Mouse (Mus musculus): ENCODE data around the gene Crisp3.
"Not testable (repeated sequence)": the region's sequence is repeated elsewhere in the genome, so short reads cannot be mapped to it uniquely, and the experiment has no call there.

The Crisp3 gene

DNA sequence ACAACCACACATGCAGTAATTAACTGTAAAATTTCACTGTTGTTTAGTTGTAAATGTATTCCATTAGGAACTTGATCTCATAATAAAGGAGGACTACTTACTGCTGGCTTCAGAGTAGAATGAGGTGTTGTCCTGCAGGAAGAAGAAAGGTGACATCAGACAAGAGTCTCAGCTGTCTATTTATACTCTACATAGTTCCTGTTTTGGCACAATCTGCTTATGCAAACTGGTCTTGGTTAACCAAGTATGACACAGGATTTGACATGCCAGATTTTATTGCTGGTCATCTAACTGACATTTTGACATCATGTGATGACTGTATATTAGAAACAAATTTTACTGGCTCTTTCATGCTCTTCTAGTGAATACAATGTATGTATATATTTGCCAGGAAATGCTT, at the start of gene Crisp3:
Gene Crisp3, minus strand, starts transcription at position 154 of the 400 bp plus-strand sequence.
- DNase-seq (ENCODE audit: low read depth, low spot score), result no peak

DNA sequence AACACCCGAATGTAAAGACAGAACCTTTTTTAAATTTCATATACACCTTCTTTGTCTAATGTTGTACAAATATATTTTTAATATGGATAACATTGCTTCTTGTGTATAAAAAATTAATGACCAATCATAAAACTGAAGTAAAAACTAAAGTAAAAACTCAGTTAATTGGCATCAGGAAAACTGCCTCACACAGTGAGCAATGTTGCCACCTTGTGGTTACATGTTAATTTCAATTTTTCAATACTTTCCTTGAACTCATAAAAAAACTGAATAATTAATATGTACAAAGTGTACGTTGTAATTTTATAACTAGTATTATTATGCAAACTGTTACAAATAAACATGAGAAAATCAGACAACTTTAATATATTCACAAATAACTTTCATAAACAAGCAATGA, 43.3 kb upstream of the Crisp3 start:
- DNase-seq (ENCODE audit: low read depth, low spot score), result no peak

DNA sequence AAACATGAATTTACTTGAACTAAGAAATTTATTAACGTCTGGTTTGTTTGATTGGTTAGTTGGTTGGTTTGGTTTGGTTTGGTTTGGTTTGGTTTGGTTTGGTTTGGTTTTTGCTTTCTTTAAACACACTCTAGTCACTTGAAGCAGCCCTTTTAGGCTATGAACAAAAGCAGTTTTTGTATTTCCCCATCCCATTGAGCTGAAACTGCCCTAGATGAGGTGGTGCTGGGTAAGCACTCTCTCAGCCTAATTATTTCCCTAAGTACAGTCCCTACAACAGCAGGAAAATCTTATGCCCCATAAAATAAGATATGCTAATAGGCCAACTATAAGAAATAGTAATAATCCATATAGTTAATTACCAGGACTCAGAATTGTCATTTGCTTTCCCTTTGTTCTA, 33.4 kb upstream of the Crisp3 start:
- no peak for DNase-seq (ENCODE audit: low read depth, low spot score)

GRCm38 (mm10) chr17:40274906-40275470, 32.9 kb upstream of the Crisp3 start:
- no peak for DNase-seq (ENCODE audit: low read depth, low spot score)

DNA sequence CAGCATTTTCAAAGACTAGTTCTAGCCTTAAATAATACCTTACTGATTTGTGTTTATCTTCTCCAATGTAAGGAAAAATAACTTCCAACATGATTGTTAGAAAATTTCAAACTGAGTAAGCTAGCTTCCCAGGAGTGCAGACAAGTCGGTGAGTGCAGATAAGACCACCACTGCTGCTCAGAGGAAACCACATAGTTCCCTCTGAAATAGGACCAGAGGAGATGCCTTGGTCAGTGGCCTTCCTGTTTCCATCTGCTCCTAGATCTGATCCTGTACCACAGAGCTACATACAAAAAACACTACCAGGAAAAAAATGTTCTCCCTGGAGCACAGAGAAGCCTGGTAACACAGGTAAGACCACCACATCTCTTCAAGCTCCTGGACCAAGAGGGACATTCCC, 10.4 kb upstream of the Crisp3 start:
- no peak for DNase-seq (ENCODE audit: low read depth, low spot score)

- no peak for DNase-seq (ENCODE audit: low read depth, low spot score)
These were observed 33.5 kb downstream of the Crisp3 start, which contains the start of gene Pgk2 for GRCm38 (mm10) chr17:40208540-40208939. Pgk2 (minus strand) TSS chr17:40208640.

DNA sequence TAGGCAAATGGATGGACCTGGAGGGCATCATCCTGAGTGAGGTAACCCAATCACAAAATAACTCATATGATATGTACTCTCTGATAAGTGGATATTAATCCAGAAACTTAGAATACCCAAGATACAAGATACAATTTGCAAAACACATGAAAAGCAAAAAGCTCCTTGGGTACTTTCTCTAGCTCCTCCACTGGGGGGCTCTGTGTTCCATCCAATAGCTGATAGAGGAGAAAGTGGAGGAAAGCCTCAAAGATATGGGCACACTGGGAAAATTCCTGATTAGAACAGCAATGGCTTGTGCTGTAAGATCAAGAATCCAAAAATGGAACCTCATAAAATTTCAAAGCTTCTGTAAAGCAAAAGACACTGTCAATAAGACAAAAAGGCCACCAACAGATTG, 40.3 kb downstream of the Crisp3 start:
- DNase-seq (ENCODE audit: low read depth, low spot score), result not testable (repeated sequence)

- not testable (repeated sequence) for DNase-seq (ENCODE audit: low read depth, low spot score)
These were observed 51.9 kb downstream of the Crisp3 start for GRCm38 (mm10) chr17:40190192-40190591.
